Mouse (Mus musculus) left cerebral cortex, adult 2 months (tissue): ENCODE data around the gene Tmem121b. TPM values are rescaled to one million over a fixed set of nuclear protein-coding genes. Genes with fewer than 3 reads are reported as not detected.

Source experiments
- DNase-seq, 2 experiments: peaks; one replicate each; pipeline ENCODE4 v3.0.0; 2021 to 2022; ENCODE audit warnings: low spot score in 2 of 2, mixed read lengths in 1 of 2; ENCODE audit errors: extremely low spot score in 1 of 2
- H3K27ac ChIP-seq: fragments of 200-600 bp; 2 replicates; pipeline ENCODE4 v1.8.1; 2022
- H3K4me3 ChIP-seq: fragments of 200-600 bp; 2 replicates; pipeline ENCODE4 v1.8.1; 2022
- CTCF ChIP-seq: fragments of 200-600 bp; IDR thresholded peaks from 2 replicates; pipeline ENCODE4 v1.8.1; 2022; ENCODE audit warnings: antibody characterized with exemption, mild to moderate bottlenecking, moderate library complexity
- intact Hi-C: fragments of 180-260 bp; cut with DNase I; formaldehyde crosslinking; loops from one replicate; pipeline ENCODE4 v1.15.1; 2025
- long read RNA-seq, 2 experiments: library from polyadenylated mRNA; stranded (forward); transcript quantifications; one replicate each; pipeline ENCODE4 v2.0.0; 2021; ENCODE audit warnings: borderline mapping rate in 2 of 2
- total RNA-seq, 2 experiments: library from RNA; stranded (reverse); gene quantifications; 2 replicates each; pipeline ENCODE4 v1.2.3; 2021

Tmem121b gene
- 10 to 100 TPM; 56.1 to 57.4 TPM for total RNA-seq
- long read RNA-seq, experiment 1, full-length matches to known transcripts = 52 of 52 reads
- long read RNA-seq, experiment 1, partial matches to known transcripts = 0 of 52 reads
- long read RNA-seq, experiment 1, other reads (novel, unspliced or antisense) = 0 of 52 reads
- long read RNA-seq, experiment 2, full-length matches to known transcripts = 43 of 43 reads
- long read RNA-seq, experiment 2, partial matches to known transcripts = 0 of 43 reads
- long read RNA-seq, experiment 2, other reads (novel, unspliced or antisense) = 0 of 43 reads

DNA sequence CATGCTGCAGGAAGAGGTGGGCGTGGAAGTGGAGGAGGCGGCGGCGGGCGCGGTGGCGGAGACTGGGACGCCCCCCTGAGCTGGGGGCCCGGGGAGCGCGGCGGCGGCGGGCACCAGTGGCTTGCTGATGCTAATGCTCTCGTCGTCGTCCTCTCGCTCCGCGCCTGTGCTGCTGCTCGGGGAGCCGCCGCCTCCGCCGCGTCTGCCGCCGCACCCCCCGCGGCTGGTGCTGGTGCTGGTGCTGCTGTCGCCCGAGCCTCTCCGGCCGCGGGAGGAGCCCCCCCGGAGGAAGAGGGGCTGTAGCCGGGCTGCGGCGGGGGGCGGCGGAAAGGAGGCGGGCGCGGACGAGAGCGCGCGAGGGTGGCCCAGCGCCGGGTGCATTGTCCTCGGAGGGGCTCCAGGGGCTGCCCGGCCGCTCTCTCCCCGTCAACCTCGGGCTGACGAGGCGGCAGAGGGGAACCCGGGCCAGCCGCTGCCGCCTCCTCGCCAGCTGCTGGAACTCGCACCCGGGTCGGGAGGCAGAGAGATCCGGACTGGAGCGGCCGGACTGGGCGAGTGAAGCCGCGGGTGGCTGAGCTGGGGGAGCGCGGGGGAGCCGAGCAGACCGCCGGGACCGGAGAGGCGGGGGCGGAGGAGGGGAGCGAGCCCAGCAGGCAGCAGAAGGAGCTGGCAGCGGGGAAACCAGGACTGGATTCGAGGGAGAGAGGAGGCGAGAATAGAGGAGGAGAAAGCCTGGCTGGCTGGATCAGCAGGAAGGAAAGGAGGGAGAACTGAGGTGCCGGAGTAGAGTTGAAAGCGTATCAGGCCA is at the start of gene Tmem121b:
Gene Tmem121b (minus strand): TSS at position 434 of the 808 bp plus-strand sequence.
- intact Hi-C loops = loop anchor here (1.0 to 2.0 kb wide), 3 partner anchors 11 to 37 kb away; partner anchors contain the start of gene Hdhd5

DNA sequence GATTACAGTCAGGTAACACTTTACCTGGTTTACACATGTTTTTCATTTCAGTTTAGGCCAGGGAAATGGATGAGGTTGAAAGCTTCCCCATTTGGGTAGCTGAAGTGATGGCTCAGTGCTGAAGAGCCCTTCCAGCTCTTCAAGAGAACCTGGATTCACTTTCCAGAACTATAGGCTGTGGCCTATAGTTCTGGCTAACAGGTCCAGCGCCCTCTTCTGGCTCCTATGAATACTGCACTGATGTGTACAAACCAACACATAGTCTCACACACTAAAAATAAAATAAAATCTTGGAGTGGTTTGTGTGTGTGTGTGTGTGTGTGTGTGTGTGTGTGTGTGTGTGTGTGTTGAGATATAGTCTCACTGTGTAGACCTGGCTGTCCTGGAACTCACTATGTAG is 48.5 kb upstream of the Tmem121b start:
- no peak; the same call in 1 of the 2 replicates for TF ChIP-seq CTCF
- intact Hi-C loops = no loop called here
- no peak for DNase-seq
- H3K4me3 ChIP-seq = no peak overlapping the region
- H3K27ac ChIP-seq = no peak overlapping the region

More for the DNA sequence above, at the start of gene Tmem121b:
- peak; percentile 92 for DNase-seq
- H3K4me3 ChIP-seq = peak within 1 kb of the TSS; percentile 74
- peak within 1 kb of the TSS; percentile 93 for H3K27ac ChIP-seq
- no peak for TF ChIP-seq CTCF

DNA sequence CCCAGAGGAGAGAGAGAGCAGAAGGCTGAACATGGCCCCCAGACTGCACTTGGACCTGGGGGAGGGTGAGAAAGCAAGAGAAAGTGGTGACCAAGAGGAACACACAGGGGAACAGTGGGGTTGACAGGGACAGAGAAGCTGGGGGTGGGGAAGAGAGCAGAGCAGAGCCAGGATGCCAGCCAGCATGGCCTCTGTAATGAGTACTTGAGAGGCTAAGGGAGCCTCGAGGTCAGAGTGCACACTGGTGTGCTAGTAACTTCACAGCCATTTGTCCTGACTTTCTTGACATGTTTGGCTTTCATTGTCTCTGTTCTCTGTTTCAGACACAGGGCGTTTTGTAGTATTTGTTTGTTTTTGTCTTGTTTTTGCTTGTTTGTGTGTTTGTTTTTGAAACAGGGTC is 47.8 kb upstream of the Tmem121b start:
- H3K4me3 ChIP-seq = no peak overlapping the region
- intact Hi-C loops = no loop called here
- DNase-seq = no peak
- no peak for TF ChIP-seq CTCF
- H3K27ac ChIP-seq = no peak overlapping the region

DNA sequence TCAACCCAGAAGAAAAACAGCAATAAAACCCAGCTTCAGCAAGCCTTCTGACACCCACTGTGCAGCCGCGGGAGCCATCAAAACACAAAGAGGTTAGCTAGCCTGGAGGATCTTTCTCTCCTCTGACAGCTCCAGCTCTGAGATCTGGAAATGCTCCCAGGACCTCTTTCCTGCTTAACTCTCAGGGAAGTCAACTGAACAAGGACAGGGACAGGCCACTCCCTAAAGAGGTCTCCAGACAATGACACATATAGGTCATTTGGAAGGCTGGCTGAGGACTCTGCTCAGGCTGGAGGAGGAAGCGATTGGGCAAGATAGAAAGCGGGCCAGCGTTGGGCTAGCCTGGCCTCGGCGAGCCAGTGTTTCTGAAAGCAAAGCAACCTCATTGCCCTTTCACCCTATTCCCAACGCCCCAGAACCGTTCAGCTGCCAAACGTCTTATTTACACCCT is 46.2 kb upstream of the Tmem121b start:
- no peak for TF ChIP-seq CTCF
- Histone ChIP-seq H3K27ac (no peak overlapping the region), H3K4me3 (no peak overlapping the region)
- intact Hi-C loops = loop anchor here (1.0 to 2.0 kb wide), 2 partner anchors 135 to 196 kb away; no protein-coding TSS in a partner anchor
- no peak for DNase-seq

DNA sequence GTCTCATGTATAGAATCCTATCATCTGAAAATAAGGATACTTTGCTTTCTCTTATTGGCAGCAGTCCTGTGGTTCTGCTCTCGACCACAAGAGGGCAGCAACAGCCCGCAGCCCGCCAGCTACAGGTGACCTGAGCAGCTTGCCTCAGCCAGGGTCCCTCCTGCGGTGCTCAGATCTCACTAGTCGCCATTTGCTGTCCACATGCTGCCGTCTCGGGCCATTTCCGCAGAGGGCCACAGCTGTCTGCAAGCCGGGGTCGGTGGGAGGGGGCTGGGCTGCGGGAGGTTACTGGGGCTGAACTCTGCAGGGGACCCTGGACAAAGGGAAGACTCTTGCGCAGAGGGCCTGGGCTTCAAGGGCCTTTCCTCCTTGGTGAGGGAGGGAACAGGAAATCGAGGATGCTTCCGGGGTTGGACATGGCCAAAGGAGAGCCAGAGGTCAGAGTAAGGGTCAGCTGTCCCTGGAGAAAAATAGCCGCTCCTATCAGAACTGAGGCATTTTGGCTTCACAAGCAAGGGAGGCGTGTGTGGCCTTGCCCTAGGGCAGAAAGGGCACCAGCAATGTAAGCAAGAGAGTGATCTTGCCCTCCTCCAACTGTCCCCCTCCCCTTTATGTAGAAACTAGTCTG is 45.6 kb upstream of the Tmem121b start:
- DNase-seq = peak; percentile 60 to 69
- H3K27ac ChIP-seq = no peak overlapping the region
- H3K4me3 ChIP-seq = peak overlapping the region; percentile 28; the same call in 1 of the 2 replicates
- peak; percentile 96 for TF ChIP-seq CTCF
- intact Hi-C loops = loop anchor here (1.0 to 2.0 kb wide), 2 partner anchors 136 to 197 kb away; no protein-coding TSS in a partner anchor

DNA sequence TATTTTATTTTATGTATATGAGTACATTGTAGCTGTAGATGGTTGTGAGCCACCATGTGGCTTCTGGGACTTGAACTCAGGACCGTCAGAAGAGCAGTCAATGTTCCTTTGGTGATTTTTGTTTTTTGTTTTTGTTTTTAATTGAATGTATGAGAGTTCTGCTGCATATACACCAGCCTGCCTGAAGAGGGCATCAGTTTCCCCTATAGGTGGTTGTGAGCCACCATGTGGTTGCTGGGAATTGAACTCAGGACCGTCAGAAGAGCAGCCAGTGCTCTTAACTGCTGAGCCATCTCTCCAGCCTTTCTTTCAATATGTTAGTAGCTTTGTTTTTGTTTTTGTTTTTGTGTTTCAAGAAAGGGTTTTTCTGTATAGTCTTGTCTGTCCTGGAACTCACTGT is 42.7 kb upstream of the Tmem121b start:
- intact Hi-C loops = no loop called here
- no peak; the same call in 1 of the 2 replicates for TF ChIP-seq CTCF
- Histone ChIP-seq H3K4me3 (no peak overlapping the region), H3K27ac (no peak overlapping the region)
- no peak for DNase-seq

DNA sequence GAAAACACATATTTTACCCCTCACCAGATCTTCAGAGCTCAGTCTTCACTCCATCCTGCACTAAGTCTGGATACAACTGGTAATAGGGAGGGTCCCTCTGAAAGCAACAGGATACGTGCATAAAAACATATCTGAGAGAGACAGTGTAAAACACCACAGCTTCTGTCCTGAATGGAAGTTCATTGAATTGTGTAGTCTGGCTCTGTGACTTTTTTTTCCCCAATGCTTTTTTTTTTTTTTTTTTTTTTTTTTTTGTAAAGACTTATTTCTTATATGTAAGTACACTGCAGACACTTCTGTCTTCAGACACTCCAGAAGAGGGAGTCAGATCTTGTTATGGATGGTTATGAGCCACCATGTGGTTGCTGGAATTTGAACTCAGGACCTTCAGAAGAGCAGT is 39.0 kb upstream of the Tmem121b start:
- Histone ChIP-seq H3K4me3 (no peak overlapping the region), H3K27ac (no peak overlapping the region)
- intact Hi-C loops = no loop called here
- no peak for TF ChIP-seq CTCF
- DNase-seq = no peak

DNA sequence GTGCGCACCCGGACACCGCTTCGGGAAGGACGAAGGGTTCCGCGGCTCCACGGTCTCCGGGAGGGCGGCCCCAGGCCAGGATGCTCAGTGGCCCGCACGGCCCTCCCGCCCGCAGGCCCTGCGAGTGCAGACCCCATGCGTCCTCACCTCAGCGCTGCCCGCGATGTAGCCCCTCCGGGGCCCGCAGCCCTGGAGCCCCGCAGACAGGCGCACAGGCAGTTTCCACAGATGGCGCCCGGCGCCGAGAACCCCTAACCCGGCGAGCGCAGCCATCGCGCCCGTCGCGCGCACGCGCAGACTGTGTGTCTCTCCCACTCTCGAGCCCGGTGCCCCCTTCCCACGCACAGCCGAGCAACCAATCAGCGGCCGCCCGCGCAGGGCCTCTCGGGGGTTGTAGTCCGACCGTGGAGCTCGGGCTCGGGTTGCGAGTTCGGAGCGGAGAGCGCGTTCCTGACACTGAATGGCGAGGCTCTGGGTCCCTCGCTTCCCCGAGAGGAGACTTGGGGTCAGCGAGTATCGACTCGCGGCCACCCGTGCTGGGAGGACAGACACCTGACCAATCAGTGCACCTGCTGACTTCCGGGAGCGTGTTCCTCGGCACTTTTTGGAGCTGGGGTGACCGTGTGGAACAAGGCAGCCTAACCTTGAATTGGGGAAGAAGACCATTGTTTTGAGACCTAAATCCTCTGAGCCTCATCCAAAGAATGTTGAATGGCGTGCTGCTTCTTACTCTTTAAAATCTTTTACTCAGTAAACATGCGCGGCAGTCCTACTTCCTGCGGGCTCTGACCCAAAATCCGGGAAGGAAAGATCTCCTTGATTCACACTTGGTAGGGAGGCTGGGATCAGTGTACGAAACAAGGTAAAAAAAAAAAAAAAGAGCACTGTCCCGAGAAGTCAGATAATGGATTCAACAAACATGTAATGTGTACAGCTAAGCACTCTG is 37.7 kb upstream of the Tmem121b start, which contains the start of gene Hdhd5:
Gene Hdhd5 (minus strand): TSS at position 300 of the 946 bp plus-strand sequence.
- no peak for TF ChIP-seq CTCF
- intact Hi-C loops = loop anchor here (2.0 kb wide), 1 partner anchor 36 kb away; no protein-coding TSS in a partner anchor
- Histone ChIP-seq H3K4me3 (peak within 1 kb of the TSS; percentile 94), H3K27ac (peak within 1 kb of the TSS; percentile 89)
- peak; percentile 94 to 95 for DNase-seq

DNA sequence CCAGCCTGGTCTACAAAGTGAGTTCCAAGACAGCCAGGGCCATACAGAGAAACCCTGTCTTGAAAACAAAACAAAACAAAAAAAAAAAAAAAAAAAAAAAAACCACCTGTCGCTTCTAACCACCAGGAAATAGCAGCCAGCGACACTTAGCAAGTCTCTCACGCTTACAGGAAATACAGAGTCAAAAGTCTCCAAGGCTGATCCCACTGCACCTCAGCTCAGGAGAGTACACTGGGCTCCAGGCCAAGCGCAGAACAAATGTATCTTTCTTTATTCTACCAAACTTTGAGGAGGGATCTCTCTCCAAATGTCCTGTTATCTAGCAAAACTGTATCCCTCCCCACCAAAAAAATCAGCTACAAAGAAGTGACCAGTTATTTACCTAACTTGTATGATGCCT is 35.5 kb upstream of the Tmem121b start:
- no peak for DNase-seq
- no peak for TF ChIP-seq CTCF
- intact Hi-C loops = no loop called here
- H3K4me3 ChIP-seq = no peak overlapping the region
- H3K27ac ChIP-seq = no peak overlapping the region; the same call in 1 of the 2 replicates

DNA sequence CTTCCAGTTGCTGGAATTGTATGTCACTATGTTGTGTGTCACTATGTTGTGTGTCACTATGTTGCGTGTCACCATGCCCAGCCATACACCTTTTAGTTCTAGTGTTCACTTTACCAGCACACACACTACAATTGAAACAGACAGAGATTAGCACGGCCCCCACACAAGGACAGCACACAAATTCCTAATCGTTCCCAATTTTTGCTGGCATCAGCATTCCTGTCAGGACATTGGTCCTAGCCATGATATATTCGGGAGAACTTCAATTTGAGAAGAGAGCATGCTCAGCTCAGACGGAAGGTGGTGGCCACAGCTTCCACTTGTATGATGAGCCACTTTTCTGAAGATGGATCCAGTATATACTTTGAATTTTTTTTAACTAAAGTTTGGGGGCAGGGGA is 31.2 kb upstream of the Tmem121b start:
- Histone ChIP-seq H3K27ac (no peak overlapping the region), H3K4me3 (no peak overlapping the region)
- no peak for DNase-seq
- intact Hi-C loops = no loop called here
- TF ChIP-seq CTCF = no peak

DNA sequence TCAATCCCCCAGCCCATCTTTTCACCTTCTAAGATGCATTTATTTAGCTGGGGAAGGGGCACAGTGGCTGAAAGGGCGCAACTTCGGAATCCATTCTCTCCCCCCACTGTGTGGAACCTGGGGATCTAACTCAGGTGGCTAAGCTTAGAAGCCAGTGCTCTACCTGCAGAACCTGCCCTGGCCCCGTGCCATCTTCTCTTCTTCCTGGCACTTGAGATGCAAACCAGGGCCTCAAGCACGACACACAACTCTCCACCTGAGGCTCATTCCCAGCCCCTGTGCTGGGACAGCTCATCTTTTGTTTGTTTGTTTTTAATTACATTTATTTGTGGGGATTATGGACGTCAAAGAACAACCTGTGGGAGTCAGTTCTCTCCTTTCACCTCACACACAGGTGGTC is 26.0 kb upstream of the Tmem121b start:
- no peak for TF ChIP-seq CTCF
- no peak for DNase-seq
- intact Hi-C loops = no loop called here
- H3K4me3 ChIP-seq = no peak overlapping the region
- no peak overlapping the region for H3K27ac ChIP-seq
